Mouse (Mus musculus) adrenal gland, postnatal 25 days (tissue): ENCODE results near the gene Npy4r. TPM values are rescaled to one million over a fixed set of nuclear protein-coding genes. Genes with fewer than 3 reads are reported as not detected.

Experiments used
- DNase-seq: peaks from one replicate; pipeline ENCODE4 v3.0.0; 2021; ENCODE audit warnings: mixed read lengths
- long read RNA-seq: library from polyadenylated mRNA; stranded (forward); transcript quantifications from one replicate; pipeline ENCODE4 v2.0.0, GENCODE M21; 2021
- total RNA-seq: library from RNA; stranded (reverse); gene quantifications from 2 replicates; pipeline ENCODE4 v1.2.3, GENCODE M21; 2021

The Npy4r gene
- total RNA-seq = 0.15 TPM in 1 of 2 replicates, not detected in the other
- long read RNA-seq = 0 reads

- peak; percentile 72 for DNase-seq
Measured at GRCm38 (mm10) chr14:34152342-34152741, at the start of gene Npy4r. Gene Npy4r (minus strand): TSS chr14:34152489.

GRCm38 (mm10) chr14:34201231-34202035, 49.1 kb upstream of the Npy4r start, which contains the start of gene Gprin2:
Gene Gprin2 (minus strand): TSS chr14:34201653.
- peak; percentile 52 for DNase-seq

GRCm38 (mm10) chr14:34200738-34201230, 48.5 kb upstream of the Npy4r start:
- no peak for DNase-seq

- DNase-seq = peak; percentile 48
Measured at GRCm38 (mm10) chr14:34196706-34197105, 44.4 kb upstream of the Npy4r start.

GRCm38 (mm10) chr14:34195466-34195865, 43.2 kb upstream of the Npy4r start:
- no peak for DNase-seq

- no peak for DNase-seq
Measured at GRCm38 (mm10) chr14:34193879-34194278, 41.6 kb upstream of the Npy4r start.

- DNase-seq = peak; percentile 59
Measured at GRCm38 (mm10) chr14:34190361-34190760, 38.1 kb upstream of the Npy4r start.

GRCm38 (mm10) chr14:34188629-34189028, 36.3 kb upstream of the Npy4r start:
- DNase-seq = peak; percentile 76

- DNase-seq = no peak
Measured at GRCm38 (mm10) chr14:34183101-34183500, 30.8 kb upstream of the Npy4r start.

GRCm38 (mm10) chr14:34179351-34179750, 27.1 kb upstream of the Npy4r start:
- no peak for DNase-seq

GRCm38 (mm10) chr14:34171107-34171506, 18.8 kb upstream of the Npy4r start:
- DNase-seq = no peak

GRCm38 (mm10) chr14:34155752-34156151, 3.5 kb upstream of the Npy4r start:
- no peak for DNase-seq

- DNase-seq = peak; percentile 62
Measured at GRCm38 (mm10) chr14:34154601-34155337, 2.5 kb upstream of the Npy4r start.

- no peak for DNase-seq
Measured at GRCm38 (mm10) chr14:34142915-34143314, 9.4 kb downstream of the Npy4r start.

GRCm38 (mm10) chr14:34142316-34142715, 10.0 kb downstream of the Npy4r start:
- DNase-seq = no peak

- no peak for DNase-seq
Measured at GRCm38 (mm10) chr14:34139671-34140664, 12.3 kb downstream of the Npy4r start.

- DNase-seq = no peak
Measured at GRCm38 (mm10) chr14:34135391-34135790, 16.9 kb downstream of the Npy4r start.

GRCm38 (mm10) chr14:34131216-34131615, 21.1 kb downstream of the Npy4r start:
- DNase-seq = no peak

- no peak for DNase-seq
Measured at GRCm38 (mm10) chr14:34121691-34122090, 30.6 kb downstream of the Npy4r start.

- DNase-seq = no peak
Measured at GRCm38 (mm10) chr14:34120923-34121351, 31.4 kb downstream of the Npy4r start.

- no peak for DNase-seq
Measured at GRCm38 (mm10) chr14:34120016-34120910, 32.0 kb downstream of the Npy4r start.
